Mouse (Mus musculus) gastrocnemius, adult 18-20 months (tissue): Measurements from ENCODE around the gene Vmn1r27. TPM values are rescaled to one million over a fixed set of nuclear protein-coding genes. Genes with fewer than 3 reads are reported as not detected.

ENCODE experiments used
- DNase-seq: peaks from one replicate; pipeline ENCODE4 v3.0.0; 2021; ENCODE audit warnings: low spot score
- long read RNA-seq, 2 experiments: library from polyadenylated mRNA; stranded (forward); transcript quantifications; one replicate each; pipeline ENCODE4 v2.0.0; 2021
- total RNA-seq, 2 experiments: library from RNA; stranded (reverse); gene quantifications; 2 replicates each; pipeline ENCODE4 v1.2.3; 2021

Vmn1r27 gene
- not detected for total RNA-seq
- long read RNA-seq, experiment 1 = 0 reads
- long read RNA-seq, experiment 2 = 0 reads

GRCm38 (mm10) chr6:58218721-58219120 lies at the start of gene Vmn1r27:
Vmn1r27 (minus strand) TSS chr6:58218821.
- no peak for DNase-seq

- no peak for DNase-seq
Observed at GRCm38 (mm10) chr6:58261737-58262136, 43.1 kb upstream of the Vmn1r27 start, which contains the start of gene Vmn1r28. Vmn1r28 (plus strand) TSS chr6:58262037.

- no peak for DNase-seq
Observed at GRCm38 (mm10) chr6:58216119-58216518, 2.5 kb downstream of the Vmn1r27 start.

Other genes starting within 250 kb of the Vmn1r27 start
- gene Vmn1r25, start 238.0 kb downstream of the Vmn1r27 start, total RNA-seq = not detected
- gene Vmn1r26, start 203.7 kb downstream of the Vmn1r27 start, total RNA-seq = not detected
- not detected for gene Vmn1r28, start 43.2 kb upstream of the Vmn1r27 start, total RNA-seq
- not detected for gene Vmn1r29, start 82.7 kb upstream of the Vmn1r27 start, total RNA-seq
- not detected for gene Vmn1r30, start 224.6 kb upstream of the Vmn1r27 start, total RNA-seq